Mouse (Mus musculus) kidney, adult 2 months (tissue): ENCODE results near the gene Txndc11.

Experiments
- CTCF ChIP-seq: fragments of 200-500 bp; conservative IDR thresholded peaks from 2 replicates; pipeline ENCODE4 v1.5.1; 2011; ENCODE audit warnings: low read depth, mild to moderate bottlenecking, control low read depth, low read length, moderate library complexity, mixed read lengths; ENCODE audit not compliant: insufficient read depth, insufficient read length
- POLR2A ChIP-seq: fragments of 200-500 bp; IDR thresholded peaks from one replicate; pipeline ENCODE4 v1.6.1; 2011; ENCODE audit warnings: low read depth, low read length, control low read depth

DNA sequence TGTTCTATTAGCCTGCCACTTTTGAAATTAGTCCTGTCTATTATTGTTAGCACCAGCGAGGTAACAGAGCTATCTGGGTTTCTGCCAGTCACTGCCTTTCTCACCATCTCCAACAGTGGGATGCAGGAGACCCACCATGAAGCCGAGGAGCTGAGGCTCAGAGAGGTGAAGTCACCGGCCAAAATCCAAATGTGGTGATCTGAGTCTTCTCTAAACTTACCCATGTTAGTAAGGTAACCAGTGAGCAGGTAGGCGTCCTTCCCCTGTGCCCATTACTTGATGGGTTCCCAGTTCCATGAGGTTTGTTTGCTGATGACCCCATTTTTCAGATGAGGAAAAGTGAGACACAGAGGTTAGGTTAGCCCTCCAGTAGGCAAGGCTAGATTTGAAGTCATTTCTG lies 70.1 kb downstream of the Txndc11 start:
- TF ChIP-seq CTCF: no peak
- TF ChIP-seq POLR2A: no peak
